Mouse (Mus musculus) C2C12 (cell line): ENCODE data around the gene 5730522E02Rik.

Experiments used
- CEBPB ChIP-seq: IDR thresholded peaks from one replicate; pipeline ENCODE4 v1.6.1; 2011; ENCODE audit warnings: low read depth, mild to moderate bottlenecking, control low read depth, moderate library complexity
- CTCF ChIP-seq: IDR thresholded peaks from one replicate; pipeline ENCODE4 v1.5.1; 2011; ENCODE audit not compliant: control insufficient read depth, insufficient read depth, insufficient read length
- FOSL1 ChIP-seq: IDR thresholded peaks from one replicate; pipeline ENCODE4 v1.8.0; 2011; ENCODE audit warnings: mild to moderate bottlenecking, low read length; ENCODE audit not compliant: poor library complexity, insufficient read depth, severe bottlenecking
- MAX ChIP-seq: IDR thresholded peaks from one replicate; pipeline ENCODE4 v1.6.1; 2011; ENCODE audit warnings: mild to moderate bottlenecking, control low read depth
- MYOD1 ChIP-seq: IDR thresholded peaks from one replicate; pipeline ENCODE4 v1.6.1; 2011; ENCODE audit warnings: low read depth; ENCODE audit not compliant: control insufficient read depth, insufficient read length
- MYOG ChIP-seq: IDR thresholded peaks from one replicate; pipeline ENCODE4 v1.6.1; 2011; ENCODE audit not compliant: control insufficient read depth, insufficient read length; ENCODE audit errors: extremely low read depth
- USF1 ChIP-seq: IDR thresholded peaks from one replicate; pipeline ENCODE4 v1.6.1; 2011; ENCODE audit warnings: low read depth, mild to moderate bottlenecking, control low read depth, moderate library complexity

DNA sequence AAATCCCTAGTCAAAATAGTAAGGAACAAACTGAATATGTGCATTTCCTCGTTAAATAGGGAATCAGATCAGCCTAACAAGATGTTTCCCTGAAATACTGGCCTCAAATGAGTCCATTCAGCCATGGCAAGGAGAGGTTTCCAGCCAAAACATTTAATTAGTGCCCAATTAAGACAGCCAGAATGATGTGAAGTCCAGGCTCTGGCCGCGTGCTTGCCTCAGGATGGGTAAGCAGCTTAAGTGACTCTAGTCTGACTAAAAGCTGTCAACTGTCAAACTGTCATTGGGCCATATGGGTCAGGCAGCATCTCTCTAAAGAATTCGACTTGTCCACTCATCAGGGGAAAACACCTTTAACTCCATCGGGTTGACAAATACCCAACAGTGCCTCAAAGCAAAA lies 121.6 kb downstream of the 5730522E02Rik start:
- TF ChIP-seq CTCF (no peak), USF1 (no peak), CEBPB (no peak), MAX (no peak), MYOD1 (no peak), FOSL1 (no peak), MYOG (no peak)
